Mouse (Mus musculus): ENCODE results near the gene Zfp352.

DNA sequence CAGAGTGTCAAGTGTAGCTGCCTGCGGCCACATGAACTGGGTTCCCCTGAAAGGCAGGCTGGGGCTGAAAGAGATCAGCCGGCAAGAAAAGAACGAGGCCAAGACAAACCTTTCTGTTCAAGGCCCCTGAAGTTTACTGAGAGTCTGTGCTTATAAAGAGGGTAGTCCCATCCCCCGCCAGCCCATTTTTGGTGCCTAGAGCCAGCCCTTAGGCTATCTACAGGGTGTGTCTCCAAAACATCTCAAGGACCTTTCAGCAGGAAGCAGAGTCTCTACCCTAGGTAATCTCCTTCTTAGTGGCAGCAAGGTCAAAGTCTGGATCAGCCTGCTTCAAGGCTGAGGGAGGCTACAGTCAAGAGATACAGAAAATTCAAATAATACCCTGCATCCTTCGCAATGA lies 15.2 kb upstream of the Zfp352 start:
- TF ChIP-seq GATA1 (IDR thresholded peaks at IDR 0.05; ENCODE audit: borderline replicate concordance, low read length) (no peak), FLI1 (IDR thresholded peaks at IDR 0.05; ENCODE audit: low read length) (no peak)
